Mouse (Mus musculus) testis, adult 2 months (tissue): Measurements from ENCODE around the gene Tbc1d8b. TPM values are rescaled to one million over a fixed set of nuclear protein-coding genes. Genes with fewer than 3 reads are reported as not detected.

Experiments used
- H3K27ac ChIP-seq: fragments of 200-500 bp; 2 replicates; pipeline ENCODE4 v1.5.1; 2012; ENCODE audit warnings: low read depth, low read length; ENCODE audit not compliant: control insufficient read depth, insufficient read depth
- H3K27me3 ChIP-seq: fragments of 200-500 bp; 2 replicates; pipeline ENCODE4 v1.6.1; 2012; ENCODE audit warnings: mild to moderate bottlenecking, low read length, moderate library complexity; ENCODE audit not compliant: control insufficient read depth, insufficient read depth
- H3K36me3 ChIP-seq: fragments of 200-500 bp; 2 replicates; pipeline ENCODE4 v1.6.1; 2012; ENCODE audit warnings: mild to moderate bottlenecking, low read length; ENCODE audit not compliant: control insufficient read depth, insufficient read depth
- H3K4me1 ChIP-seq: fragments of 200-500 bp; 2 replicates; pipeline ENCODE4 v1.6.1; 2012; ENCODE audit warnings: low read length; ENCODE audit not compliant: control insufficient read depth, insufficient read depth
- H3K4me3 ChIP-seq: fragments of 200-500 bp; 2 replicates; pipeline ENCODE4 v1.5.1; 2012; ENCODE audit warnings: low read depth, mild to moderate bottlenecking, low read length, moderate library complexity, mixed read lengths; ENCODE audit not compliant: control insufficient read depth
- CTCF ChIP-seq: fragments of 200-500 bp; IDR thresholded peaks from 2 replicates; pipeline ENCODE4 v1.5.1; 2012; ENCODE audit warnings: low read depth, mild to moderate bottlenecking, inconsistent platforms, low read length, moderate library complexity; ENCODE audit not compliant: control insufficient read depth, insufficient read depth, insufficient replicate concordance
- POLR2A ChIP-seq: fragments of 200-500 bp; IDR thresholded peaks from 2 replicates; pipeline ENCODE4 v1.6.1; 2012; ENCODE audit warnings: low read depth, mild to moderate bottlenecking, inconsistent platforms, low read length, moderate library complexity; ENCODE audit not compliant: control insufficient read depth
- polyA plus RNA-seq: library from polyadenylated mRNA; depleted of rRNA; stranded (reverse); fragments of >200 nt; gene quantifications from 2 replicates; pipeline ENCODE4 v1.2.3, GENCODE M21; 2012

Gene Tbc1d8b
- polyA plus RNA-seq, 1 experiment: 0.67 TPM

- Histone ChIP-seq H3K27ac (no peak overlapping the region), H3K36me3 (no peaks in the 10 kb centered on the region), H3K4me1 (no peaks in the 10 kb centered on the region), H3K4me3 (no peak overlapping the region), H3K27me3 (no peaks in the 10 kb centered on the region)
- TF ChIP-seq CTCF (no peak), POLR2A (no peak)
Measured at GRCm38 (mm10) chrX:139762546-139762945, 77.8 kb downstream of the Tbc1d8b start.

- Histone ChIP-seq H3K4me3 (no peak overlapping the region), H3K27me3 (no peaks in the 10 kb centered on the region), H3K36me3 (no peaks in the 10 kb centered on the region), H3K27ac (no peak overlapping the region), H3K4me1 (peaks cover 4% of the 10 kb centered on the region; the same call in 1 of the 2 replicates)
- no peak for TF ChIP-seq CTCF
- TF ChIP-seq POLR2A: no peak
Measured at GRCm38 (mm10) chrX:139769975-139770637, 85.3 kb downstream of the Tbc1d8b start.

GRCm38 (mm10) chrX:139774309-139775083 is 89.7 kb downstream of the Tbc1d8b start:
- TF ChIP-seq CTCF: peak; percentile 31; the same call in 1 of the 2 replicates
- no peak for TF ChIP-seq POLR2A
- no peaks in the 10 kb centered on the region for H3K36me3 ChIP-seq
- no peaks in the 10 kb centered on the region for H3K27me3 ChIP-seq
- H3K4me3 ChIP-seq: peak overlapping the region; percentile 27
- H3K27ac ChIP-seq: peak overlapping the region; percentile 17; the same call in 1 of the 2 replicates
- H3K4me1 ChIP-seq: peaks cover 4% of the 10 kb centered on the region; the same call in 1 of the 2 replicates

- Histone ChIP-seq H3K36me3 (no peaks in the 10 kb centered on the region), H3K4me3 (no peak overlapping the region), H3K27ac (no peak overlapping the region; the same call in 1 of the 2 replicates), H3K4me1 (peaks cover 4% of the 10 kb centered on the region; the same call in 1 of the 2 replicates), H3K27me3 (no peaks in the 10 kb centered on the region)
- no peak for TF ChIP-seq POLR2A
Measured at GRCm38 (mm10) chrX:139775084-139775612, 90.4 kb downstream of the Tbc1d8b start.

- H3K27me3 ChIP-seq: no peaks in the 10 kb centered on the region
- peaks cover 4% of the 10 kb centered on the region; the same call in 1 of the 2 replicates for H3K4me1 ChIP-seq
- TF ChIP-seq POLR2A (no peak), CTCF (no peak)
- H3K4me3 ChIP-seq: no peak overlapping the region
- no peaks in the 10 kb centered on the region for H3K36me3 ChIP-seq
- H3K27ac ChIP-seq: no peak overlapping the region
Measured at GRCm38 (mm10) chrX:139777357-139777756, 92.6 kb downstream of the Tbc1d8b start.

GRCm38 (mm10) chrX:139778886-139779285 is 94.1 kb downstream of the Tbc1d8b start:
- H3K4me3 ChIP-seq: no peak overlapping the region
- no peaks in the 10 kb centered on the region for H3K27me3 ChIP-seq
- H3K27ac ChIP-seq: no peak overlapping the region
- TF ChIP-seq CTCF (no peak), POLR2A (no peak)
- H3K36me3 ChIP-seq: no peaks in the 10 kb centered on the region
- peaks cover 4% of the 10 kb centered on the region; the same call in 1 of the 2 replicates for H3K4me1 ChIP-seq

- Histone ChIP-seq H3K4me3 (no peak overlapping the region), H3K27me3 (no peaks in the 10 kb centered on the region), H3K4me1 (peaks cover 4% of the 10 kb centered on the region; the same call in 1 of the 2 replicates), H3K27ac (no peak overlapping the region), H3K36me3 (no peaks in the 10 kb centered on the region)
- TF ChIP-seq CTCF (no peak), POLR2A (no peak)
Measured at GRCm38 (mm10) chrX:139779401-139779800, 94.6 kb downstream of the Tbc1d8b start.
